Mouse (Mus musculus): ENCODE results near the gene Gpat3. TPM values are rescaled to one million over a fixed set of nuclear protein-coding genes. Genes with fewer than 3 reads are reported as not detected.

Gpat3 gene
- polyA plus RNA-seq, 1 experiment from 2014 or later, result 1.7 TPM

DNA sequence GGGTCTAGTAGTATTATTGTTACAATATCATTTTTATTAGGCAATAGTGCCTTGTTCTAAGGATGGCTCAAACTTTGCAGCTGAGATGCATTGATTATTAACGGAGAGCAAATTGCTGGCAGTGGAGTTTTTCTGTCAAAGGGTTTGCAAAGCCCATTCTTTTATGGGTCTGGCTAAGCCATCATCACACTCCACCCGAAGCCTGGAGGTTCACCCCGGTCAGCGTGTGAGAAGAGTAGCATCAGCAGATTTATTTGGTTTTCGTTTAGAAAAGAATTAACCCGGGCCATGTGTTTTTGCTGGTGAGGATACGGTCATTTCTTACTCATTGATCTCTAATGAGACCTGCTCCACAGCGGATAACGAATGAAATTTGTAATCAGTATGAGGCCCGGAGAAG lies 99.8 kb downstream of the Gpat3 start:
- Histone ChIP-seq H3K27me3 (ENCODE audit: insufficient read depth, low read length) (peaks cover 17% of the 10 kb centered on the region), H3K9ac (replicated peaks; ENCODE audit: low read length) (no peak overlapping the region), H3K36me3 (ENCODE audit: insufficient read depth, low read length) (no peaks in the 10 kb centered on the region), H3K4me1 (ENCODE audit: insufficient read depth, low read length) (no peaks in the 10 kb centered on the region), H3K27ac (ENCODE audit: low read length) (no peak overlapping the region), H3K9me3 (ENCODE audit: low read length) (no peaks in the 10 kb centered on the region), H3K4me3 (ENCODE audit: low read length) (no peak overlapping the region), H3K4me2 (replicated peaks; ENCODE audit: low read depth, low read length) (no peak overlapping the region)
- 64% methylated on average over 10 of the region's 10 CpGs for WGBS
- no peak for ATAC-seq (ENCODE audit: low FRiP score, low TSS enrichment)

Other genes starting within 250 kb of the Gpat3 start
- 68.5 and 70.3 TPM in 2 replicates for gene Coq2, start 170.6 kb upstream of the Gpat3 start, polyA plus RNA-seq (2015; fragmentation: Nextera tagmentation; extraction: Ambion mirVana)
- gene Hpse, start 126.0 kb upstream of the Gpat3 start, polyA plus RNA-seq (2015; fragmentation: Nextera tagmentation; extraction: Ambion mirVana), result 4.0 and 4.5 TPM in 2 replicates
- 12.9 and 16.5 TPM in 2 replicates for gene Helq, start 47.1 kb upstream of the Gpat3 start, polyA plus RNA-seq (2015; fragmentation: Nextera tagmentation; extraction: Ambion mirVana)
- 137 and 142 TPM in 2 replicates for gene Mrps18c, start 47.1 kb upstream of the Gpat3 start, polyA plus RNA-seq (2015; fragmentation: Nextera tagmentation; extraction: Ambion mirVana)
- 29.7 and 32.4 TPM in 2 replicates for gene Abraxas1, start 24.7 kb upstream of the Gpat3 start, polyA plus RNA-seq (2015; fragmentation: Nextera tagmentation; extraction: Ambion mirVana)

All from kidney, embryonic 16.5 days (tissue).